ENCODE assay signal across 25 mouse cellular contexts in genomic region chr8:109666616-109667015, GRCm38 (mm10). TPM values are rescaled to one million over a fixed set of nuclear protein-coding genes. Genes with fewer than 3 reads are reported as not detected.
"Had no signal": no experiment of that assay in that cellular context is flagged by ENCODE, and none has a peak within 500 bp of the region (broad histone marks: within the 10 kb centered on the region; RNA-seq: fewer than 3 reads in every experiment).

No protein-coding gene starts in this region.

- H3K9ac ChIP-seq: heart, embryonic 13.5 days; heart, embryonic 15.5 days; hindbrain, embryonic 13.5 days; hindbrain, embryonic 15.5 days; limb, embryonic 12.5 days; liver, embryonic 13.5 days; liver, embryonic 15.5 days had no signal

- H3K4me2 ChIP-seq: heart, embryonic 11.5 days; heart, embryonic 13.5 days; heart, embryonic 15.5 days; hindbrain, embryonic 13.5 days; hindbrain, embryonic 15.5 days; limb, embryonic 12.5 days; liver, embryonic 11.5 days; liver, embryonic 13.5 days; liver, embryonic 15.5 days had no signal

- H3K27ac ChIP-seq: heart, adult 2 months; heart, embryonic 13.5 days; heart, embryonic 15.5 days; hindbrain, embryonic 13.5 days; hindbrain, embryonic 15.5 days; hindbrain, postnatal 0 days; left cerebral cortex, adult 2 months; limb, embryonic 10.5 days; limb, embryonic 12.5 days; liver, embryonic 13.5 days; liver, embryonic 15.5 days had no signal

- H3K27me3 ChIP-seq: heart, embryonic 13.5 days; heart, embryonic 15.5 days; hindbrain, embryonic 13.5 days; hindbrain, embryonic 15.5 days; limb, embryonic 12.5 days; liver, embryonic 13.5 days; liver, embryonic 15.5 days had no signal

- H3K9me3 ChIP-seq: heart, embryonic 13.5 days; heart, embryonic 15.5 days; hindbrain, embryonic 13.5 days; hindbrain, embryonic 15.5 days; limb, embryonic 10.5 days; limb, embryonic 12.5 days; liver, embryonic 13.5 days; liver, embryonic 15.5 days had no signal

- H3K4me3 ChIP-seq: heart, adult 2 months; heart, embryonic 13.5 days; heart, embryonic 15.5 days; hindbrain, embryonic 13.5 days; hindbrain, embryonic 15.5 days; left cerebral cortex, adult 2 months; limb, embryonic 10.5 days; limb, embryonic 12.5 days; liver, embryonic 13.5 days; liver, embryonic 15.5 days had no signal

- H3K4me1 ChIP-seq: heart, embryonic 13.5 days; heart, embryonic 15.5 days; hindbrain, embryonic 13.5 days; hindbrain, embryonic 15.5 days; limb, embryonic 10.5 days; limb, embryonic 12.5 days; liver, embryonic 13.5 days; liver, embryonic 15.5 days had no signal

- DNase-seq: gastrocnemius, postnatal 14 days; gastrocnemius, postnatal 36 days; heart, adult 2 months; heart, postnatal 14 days; heart, postnatal 36 days; kidney, adult 11 months; kidney, adult 2 months; kidney, adult 9 months; kidney, postnatal 10 days; kidney, postnatal 25 days; kidney, postnatal 4 days; liver; liver, embryonic 13.5 days had no signal

- ATAC-seq: hindbrain, postnatal 0 days; intestine, embryonic 16.5 days had no signal

RNA-seq across cellular contexts. Expression of gene Pkd1l3, which starts 52.3 kb away (rescaled TPM):
- total RNA-seq: heart, postnatal 36 days had no signal
